Mouse (Mus musculus) liver, embryonic 11.5 days (tissue): ENCODE results near the gene Prkca. TPM values are rescaled to one million over a fixed set of nuclear protein-coding genes. Genes with fewer than 3 reads are reported as not detected.

Experiments used
- ATAC-seq: fragments of 200-750 bp; cut with Nextera tagmentation; replicated peaks from 2 replicates; pipeline ENCODE4 v1.8.0; 2017; ENCODE audit warnings: moderate number of reproducible peaks, mild to moderate bottlenecking, moderate TSS enrichment, moderate library complexity; ENCODE audit not compliant: low FRiP score
- DNase-seq: peaks from one replicate; pipeline ENCODE4 v3.0.0-alpha.2; 2017; ENCODE audit warnings: low spot score
- H3K27ac ChIP-seq: fragments of 300-500 bp; sonication (generic); 2 replicates; pipeline ENCODE4 v1.5.1; 2014; ENCODE audit warnings: mild to moderate bottlenecking, low read depth, low read length, control low read depth
- H3K27me3 ChIP-seq: fragments of 300-500 bp; sonication (generic); replicated peaks from 2 replicates; pipeline ENCODE4 v1.6.1; 2014; ENCODE audit warnings: low read length, mixed read lengths; ENCODE audit not compliant: control insufficient read depth, insufficient read depth
- H3K36me3 ChIP-seq: fragments of 300-500 bp; sonication (generic); 2 replicates; pipeline ENCODE4 v1.6.1; 2014; ENCODE audit warnings: mild to moderate bottlenecking, low read length, moderate library complexity, mixed read lengths; ENCODE audit not compliant: control insufficient read depth, insufficient read depth
- H3K4me1 ChIP-seq: fragments of 300-500 bp; sonication (generic); replicated peaks from 2 replicates; pipeline ENCODE4 v1.6.1; 2014; ENCODE audit warnings: low read length, mixed read lengths; ENCODE audit not compliant: control insufficient read depth, insufficient read depth
- H3K4me2 ChIP-seq: fragments of 300-500 bp; sonication (generic); 2 replicates; pipeline ENCODE4 v1.6.1; 2014; ENCODE audit warnings: mild to moderate bottlenecking, control low read depth, moderate library complexity
- H3K4me3 ChIP-seq: fragments of 300-500 bp; sonication (generic); 2 replicates; pipeline ENCODE4 v1.5.1; 2014; ENCODE audit warnings: low read depth, low read length, control low read depth
- H3K9ac ChIP-seq: fragments of 300-500 bp; sonication (generic); 2 replicates; pipeline ENCODE4 v1.6.1; 2014; ENCODE audit warnings: low read depth, low read length, control low read depth
- H3K9me3 ChIP-seq: fragments of 300-500 bp; sonication (generic); 2 replicates; pipeline ENCODE4 v1.6.1; 2016; ENCODE audit warnings: low read length, inconsistent platforms, mixed read lengths; ENCODE audit not compliant: control insufficient read depth
- WGBS: fragments of 180-500 bp; shearing (Covaris S2); extraction: QIAGEN DNeasy Blood & Tissue Kit; methylation state at CpG from one replicate; pipeline ENCODE4 v1.1.7; 2014; 5-methylcytosine and 5-hydroxymethylcytosine counted together
- polyA plus RNA-seq: library from polyadenylated mRNA; unstranded; fragments of >200 nt; fragmentation: Nextera tagmentation; extraction: Ambion mirVana; gene quantifications from 2 replicates; pipeline ENCODE4 v1.2.1, GENCODE M21; 2014

The Prkca gene
- polyA plus RNA-seq: 10.1 and 12.4 TPM in 2 replicates

DNA sequence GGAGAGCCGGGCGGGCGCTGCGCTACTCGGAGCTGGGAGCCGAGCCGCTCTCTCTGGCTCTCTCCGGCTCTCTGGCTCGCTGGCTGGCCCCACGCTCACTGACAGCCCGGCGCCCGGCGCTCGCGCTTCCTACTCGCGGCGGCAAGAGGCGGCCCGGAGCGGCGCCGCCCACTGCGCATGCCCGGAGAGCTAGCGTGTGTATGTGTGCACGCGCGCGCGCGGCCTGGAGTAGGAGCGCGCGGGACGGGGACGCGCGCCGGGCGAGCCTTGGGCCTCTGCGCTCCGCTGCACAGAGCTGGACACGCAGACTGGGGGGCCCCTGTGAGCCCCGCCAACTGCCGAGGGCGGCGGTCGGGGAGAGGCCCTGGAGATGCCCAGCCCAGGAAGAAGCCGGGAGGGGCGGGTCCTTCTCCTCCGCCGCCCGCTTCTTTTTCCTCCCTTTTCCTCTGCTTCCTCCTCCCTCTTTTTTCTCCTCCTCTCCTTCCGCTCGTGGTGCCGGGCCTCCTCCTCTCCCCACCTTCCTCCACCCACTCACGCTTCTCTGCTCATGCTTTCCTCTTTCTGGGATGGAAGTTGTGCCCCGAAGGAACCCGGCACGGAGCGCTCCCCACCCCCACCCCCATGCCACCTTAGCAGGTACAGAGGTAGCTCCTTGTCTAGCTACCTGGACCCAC lies at the start of gene Prkca:
TSS of gene Prkca (minus strand) at position 140 of the 674 bp plus-strand sequence.
- Histone ChIP-seq H3K4me1 (peaks cover 12% of the 10 kb centered on the region; the same call in 1 of the 2 replicates), H3K36me3 (no peaks in the 10 kb centered on the region), H3K27ac (peak within 1 kb of the TSS; percentile 61), H3K9ac (peak within 1 kb of the TSS; percentile 76), H3K27me3 (peaks cover 7% of the 10 kb centered on the region; the same call in 1 of the 2 replicates), H3K4me3 (peak within 1 kb of the TSS; percentile 67), H3K9me3 (no peaks in the 10 kb centered on the region), H3K4me2 (peak within 1 kb of the TSS; percentile 100)
- DNase-seq (peak; percentile 93), ATAC-seq (peak; percentile 94)
- WGBS: under 1% methylated on average over 60 of the region's 63 CpGs

DNA sequence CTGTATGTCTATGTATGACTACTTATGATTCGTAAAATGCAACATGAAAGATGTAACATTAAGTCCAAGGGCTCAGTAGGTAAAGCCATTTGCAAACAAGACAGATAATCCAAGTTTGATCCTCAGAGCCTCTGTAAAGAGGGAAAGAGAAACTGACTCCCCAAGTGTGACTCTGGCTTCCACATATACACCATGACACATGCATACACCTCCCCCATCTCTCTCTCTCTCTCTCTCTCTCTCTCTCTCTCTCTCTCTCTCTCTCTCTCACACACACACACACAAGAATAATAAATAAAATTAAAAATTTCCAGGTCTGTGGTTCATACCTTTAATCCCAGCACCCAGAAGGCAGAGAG lies 41.9 kb upstream of the Prkca start:
- H3K36me3 ChIP-seq: no peaks in the 10 kb centered on the region
- no peaks in the 10 kb centered on the region for H3K9me3 ChIP-seq
- H3K27me3 ChIP-seq: no peaks in the 10 kb centered on the region
- no peak overlapping the region for H3K9ac ChIP-seq
- no peak overlapping the region for H3K27ac ChIP-seq
- H3K4me3 ChIP-seq: no peak overlapping the region
- no peak for DNase-seq
- no peaks in the 10 kb centered on the region for H3K4me1 ChIP-seq
- ATAC-seq: no peak
- WGBS: 80% methylated on average over 1 of the region's 1 CpGs
- H3K4me2 ChIP-seq: no peak overlapping the region

DNA sequence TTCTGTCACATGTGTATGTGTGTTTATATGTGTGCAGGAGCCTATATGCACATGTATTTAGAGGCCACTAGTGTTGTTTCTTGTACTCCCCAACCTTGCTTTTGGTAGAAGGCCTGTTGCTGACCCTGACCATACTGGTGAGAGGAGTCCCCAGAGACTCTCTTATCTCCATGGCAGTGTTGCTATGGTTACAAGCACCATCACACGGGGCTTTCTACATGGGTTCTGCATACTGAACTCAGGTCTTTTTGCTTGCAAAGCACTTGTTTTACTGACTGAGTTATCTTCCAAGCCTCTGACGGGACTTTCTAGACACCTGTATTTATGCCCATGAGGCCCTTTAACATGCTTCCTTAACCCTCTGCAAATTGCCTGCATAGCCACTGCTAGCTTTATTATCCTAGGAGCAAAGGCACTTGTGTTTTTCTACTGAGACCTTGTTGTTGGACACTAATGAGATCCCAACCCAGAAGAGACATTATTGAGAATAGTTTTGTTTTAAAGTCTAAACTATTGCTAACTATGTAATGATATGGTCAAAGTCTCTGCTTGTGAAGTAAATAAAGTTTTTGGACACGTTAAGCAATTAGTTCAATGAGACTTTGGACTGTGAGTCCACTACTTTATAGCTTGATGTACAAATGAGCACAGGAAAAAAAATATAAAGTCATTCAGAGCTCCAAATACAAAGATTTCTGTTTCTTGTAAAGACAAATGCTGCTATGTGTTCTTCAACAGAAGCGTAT lies 41.4 kb upstream of the Prkca start:
- H3K9me3 ChIP-seq: no peaks in the 10 kb centered on the region
- H3K4me1 ChIP-seq: no peaks in the 10 kb centered on the region
- no peak overlapping the region for H3K4me3 ChIP-seq
- H3K9ac ChIP-seq: no peak overlapping the region
- no peak overlapping the region for H3K27ac ChIP-seq
- DNase-seq: no peak
- H3K4me2 ChIP-seq: no peak overlapping the region
- ATAC-seq: no peak
- H3K27me3 ChIP-seq: no peaks in the 10 kb centered on the region
- H3K36me3 ChIP-seq: no peaks in the 10 kb centered on the region
- 54% methylated on average over 4 of the region's 4 CpGs for WGBS

DNA sequence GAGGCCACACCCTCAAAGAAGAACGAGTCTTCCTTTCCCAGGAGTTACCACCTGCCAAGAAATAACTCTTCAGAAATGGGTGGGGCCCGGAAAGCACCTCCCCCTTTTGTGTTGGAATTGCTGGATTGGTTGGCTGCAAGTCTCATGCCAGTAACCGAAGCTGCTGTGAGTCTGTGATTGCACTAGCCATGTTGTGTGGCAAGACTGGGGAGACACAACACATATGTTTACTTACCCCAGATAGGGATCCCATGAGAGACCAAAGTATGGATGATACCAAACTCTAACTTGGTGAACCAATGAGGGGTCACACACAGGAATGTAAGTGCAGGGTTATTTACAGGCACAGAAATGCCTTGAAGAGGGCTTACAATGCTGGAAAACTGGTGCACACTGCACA lies 38.9 kb upstream of the Prkca start:
- H3K27me3 ChIP-seq: no peaks in the 10 kb centered on the region
- no peaks in the 10 kb centered on the region for H3K36me3 ChIP-seq
- DNase-seq: no peak
- no peak overlapping the region for H3K4me3 ChIP-seq
- no peaks in the 10 kb centered on the region for H3K4me1 ChIP-seq
- no peak overlapping the region for H3K27ac ChIP-seq
- H3K9me3 ChIP-seq: no peaks in the 10 kb centered on the region
- ATAC-seq: no peak
- H3K9ac ChIP-seq: no peak overlapping the region
- no peak overlapping the region for H3K4me2 ChIP-seq
- 66% methylated on average over 3 of the region's 3 CpGs for WGBS

DNA sequence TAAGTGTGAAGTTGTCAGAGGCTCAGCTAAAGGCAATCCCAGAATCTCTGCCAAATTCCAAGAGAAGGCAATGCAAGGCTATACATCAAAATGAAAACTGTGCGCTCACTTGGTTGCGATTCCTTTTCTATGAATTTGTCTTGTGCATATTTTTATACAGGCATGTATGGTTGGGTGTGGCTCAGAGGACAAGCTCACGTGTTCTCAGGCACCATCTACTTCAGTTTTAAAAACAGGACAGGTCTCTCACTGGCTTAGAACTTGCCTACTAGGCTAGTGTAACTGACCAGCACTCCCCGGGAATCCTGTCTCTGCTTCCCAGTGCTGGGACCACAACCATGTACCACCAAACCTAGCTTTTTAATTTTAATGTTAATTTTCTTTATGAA lies 34.6 kb upstream of the Prkca start:
- WGBS: 74% methylated on average over 4 of the region's 4 CpGs
- no peaks in the 10 kb centered on the region for H3K4me1 ChIP-seq

DNA sequence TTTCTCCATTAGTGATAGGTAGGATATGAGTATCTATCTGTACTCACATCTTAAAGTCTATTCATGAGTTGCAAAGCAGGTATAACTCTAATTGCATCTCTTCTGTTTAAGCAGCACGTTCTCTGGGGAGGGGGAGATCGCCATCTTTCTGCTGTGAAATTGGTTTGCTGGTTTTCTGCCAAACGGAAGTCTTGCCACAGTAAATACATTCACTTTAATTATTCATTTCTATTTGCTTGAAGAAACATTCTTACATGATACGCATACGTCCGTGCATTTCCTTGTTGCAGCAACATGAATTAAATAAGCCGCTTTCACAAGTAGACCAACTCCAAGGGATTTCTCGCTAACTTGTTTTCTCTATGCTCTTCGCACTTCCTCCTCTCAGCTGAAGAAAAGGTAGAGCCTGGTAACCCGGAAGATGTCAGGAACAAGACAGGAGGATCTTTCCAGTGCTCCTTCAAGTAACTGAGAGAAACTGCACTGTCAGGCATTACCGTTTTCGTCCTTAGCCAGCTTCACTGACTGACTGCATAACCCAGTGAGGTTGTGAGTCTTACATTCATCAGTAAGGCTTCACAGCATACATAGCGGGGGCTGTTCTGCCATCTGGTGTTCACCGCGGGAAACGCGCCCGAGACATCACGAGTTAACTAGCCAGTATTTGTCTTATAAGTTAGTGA lies 34.1 kb upstream of the Prkca start:
- Histone ChIP-seq H3K4me3 (no peak overlapping the region), H3K27ac (no peak overlapping the region), H3K4me1 (no peaks in the 10 kb centered on the region), H3K36me3 (no peaks in the 10 kb centered on the region), H3K27me3 (no peaks in the 10 kb centered on the region), H3K4me2 (no peak overlapping the region), H3K9ac (no peak overlapping the region), H3K9me3 (no peaks in the 10 kb centered on the region)
- 41% methylated on average over 19 of the region's 19 CpGs for whole genome bisulfite sequencing
- ATAC-seq (peak; percentile 60; the same call in 1 of the 2 replicates), DNase-seq (peak; percentile 75)

More for the DNA sequence above, 34.6 kb upstream of the Prkca start:
- no peak overlapping the region for H3K4me2 ChIP-seq
- H3K9me3 ChIP-seq: no peaks in the 10 kb centered on the region
- H3K9ac ChIP-seq: no peak overlapping the region
- no peaks in the 10 kb centered on the region for H3K27me3 ChIP-seq
- no peak overlapping the region for H3K27ac ChIP-seq
- no peak for DNase-seq
- ATAC-seq: no peak
- H3K4me3 ChIP-seq: no peak overlapping the region
- no peaks in the 10 kb centered on the region for H3K36me3 ChIP-seq

DNA sequence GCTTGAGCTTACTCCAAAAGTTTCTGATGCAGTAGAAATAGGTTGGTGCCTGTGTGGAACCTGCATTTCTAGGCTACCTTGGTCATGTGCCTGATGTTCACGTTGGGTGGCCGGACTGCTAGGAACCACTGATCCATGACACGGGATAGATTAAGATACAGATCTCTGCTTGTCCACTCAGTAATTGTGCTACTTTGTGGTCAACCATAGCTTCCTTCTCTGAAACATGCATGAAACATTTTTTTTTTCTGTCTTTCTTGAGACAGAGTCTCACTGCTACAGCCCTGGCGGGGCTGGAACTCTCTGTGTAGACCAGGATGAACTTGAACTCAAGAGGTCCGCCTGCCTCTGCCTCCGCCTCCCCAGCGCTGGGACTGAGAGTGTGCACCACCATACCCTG lies 33.1 kb upstream of the Prkca start:
- WGBS: 83% methylated on average over 7 of the region's 7 CpGs
- Histone ChIP-seq H3K27me3 (no peaks in the 10 kb centered on the region), H3K9me3 (no peaks in the 10 kb centered on the region), H3K4me2 (no peak overlapping the region), H3K27ac (no peak overlapping the region), H3K36me3 (no peaks in the 10 kb centered on the region), H3K4me3 (no peak overlapping the region), H3K4me1 (no peaks in the 10 kb centered on the region), H3K9ac (no peak overlapping the region)
- ATAC-seq (no peak), DNase-seq (no peak)

DNA sequence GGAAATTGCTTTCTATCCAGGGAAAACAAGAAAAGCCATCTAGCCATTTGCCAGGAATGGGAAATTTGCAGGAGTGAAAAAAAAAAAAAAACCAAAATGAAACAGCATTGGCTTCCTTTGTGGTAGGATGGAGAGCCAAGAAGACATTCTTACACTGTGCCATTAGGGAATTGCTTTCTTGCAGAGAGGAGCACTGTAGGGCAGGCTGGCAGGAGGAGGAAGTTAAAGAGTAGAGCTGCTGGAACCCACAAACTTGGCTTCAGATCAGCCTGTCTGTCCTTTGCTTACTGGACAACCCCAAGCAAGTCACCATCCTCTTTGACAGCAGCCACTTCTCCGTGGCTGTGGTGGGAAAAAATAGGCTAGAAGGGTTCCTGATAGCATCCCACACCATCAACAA lies 23.3 kb upstream of the Prkca start:
- Histone ChIP-seq H3K4me1 (no peaks in the 10 kb centered on the region; the same call in 1 of the 2 replicates), H3K27me3 (peaks cover 3% of the 10 kb centered on the region), H3K27ac (no peak overlapping the region), H3K4me2 (no peak overlapping the region), H3K4me3 (no peak overlapping the region), H3K9me3 (no peaks in the 10 kb centered on the region), H3K9ac (no peak overlapping the region), H3K36me3 (no peaks in the 10 kb centered on the region)
- DNase-seq (no peak), ATAC-seq (no peak)
- 31% methylated on average over 1 of the region's 1 CpGs for WGBS
